Mouse (Mus musculus) forebrain, embryonic 13.5 days (tissue): ENCODE data around the gene Clec16a. TPM values are rescaled to one million over a fixed set of nuclear protein-coding genes. Genes with fewer than 3 reads are reported as not detected.

ENCODE experiments used
- ATAC-seq: fragments of 200-750 bp; cut with Nextera tagmentation; 2 replicates; pipeline ENCODE4 v1.8.0; 2017
- H3K27ac ChIP-seq: fragments of 300-500 bp; sonication (generic); 2 replicates; pipeline ENCODE4 v1.5.1; 2015; ENCODE audit warnings: inconsistent platforms, mild to moderate bottlenecking, moderate library complexity
- H3K27me3 ChIP-seq: fragments of 300-500 bp; sonication (generic); 2 replicates; pipeline ENCODE4 v1.6.1; 2015; ENCODE audit warnings: mild to moderate bottlenecking, inconsistent platforms
- H3K36me3 ChIP-seq: fragments of 300-500 bp; sonication (generic); 2 replicates; pipeline ENCODE4 v1.6.1; 2015; ENCODE audit warnings: mild to moderate bottlenecking, inconsistent platforms; ENCODE audit not compliant: poor library complexity, severe bottlenecking
- H3K4me1 ChIP-seq: fragments of 300-500 bp; sonication (generic); 2 replicates; pipeline ENCODE4 v1.6.1; 2015; ENCODE audit warnings: inconsistent platforms
- H3K4me2 ChIP-seq: fragments of 300-500 bp; sonication (generic); 2 replicates; pipeline ENCODE4 v1.6.1; 2015; ENCODE audit warnings: inconsistent platforms, mild to moderate bottlenecking, moderate library complexity
- H3K4me3 ChIP-seq: fragments of 300-500 bp; sonication (generic); 2 replicates; pipeline ENCODE4 v1.5.1; 2015; ENCODE audit warnings: mild to moderate bottlenecking, inconsistent platforms
- H3K9ac ChIP-seq: fragments of 300-500 bp; sonication (generic); 2 replicates; pipeline ENCODE4 v1.6.1; 2015; ENCODE audit warnings: mild to moderate bottlenecking, inconsistent platforms
- H3K9me3 ChIP-seq: fragments of 300-500 bp; sonication (generic); replicated peaks from 2 replicates; pipeline ENCODE4 v1.6.1; 2016; ENCODE audit warnings: inconsistent platforms
- WGBS: fragments of 180-500 bp; shearing (Covaris S2); methylation state at CpG from one replicate; pipeline ENCODE4 v1.1.7; 2015; 5-methylcytosine and 5-hydroxymethylcytosine counted together
- polyA plus RNA-seq: library from polyadenylated mRNA; unstranded; fragments of >200 nt; fragmentation: Nextera tagmentation; extraction: Ambion mirVana; gene quantifications from 2 replicates; pipeline ENCODE4 v1.2.1, GENCODE M21; 2015

The Clec16a gene
- 54.3 and 61.7 TPM in 2 replicates for polyA plus RNA-seq

- peak within 1 kb of the TSS; percentile 73 for H3K4me2 ChIP-seq
- no peaks in the 10 kb centered on the region for H3K9me3 ChIP-seq
- under 1% methylated on average over 58 of the region's 58 CpGs for WGBS
- H3K9ac ChIP-seq = peak within 1 kb of the TSS; percentile 91
- H3K27me3 ChIP-seq = no peaks in the 10 kb centered on the region
- H3K4me1 ChIP-seq = peaks cover 41% of the 10 kb centered on the region
- H3K4me3 ChIP-seq = peak within 1 kb of the TSS; percentile 90
- no peaks in the 10 kb centered on the region for H3K36me3 ChIP-seq
- peak; percentile 92 for ATAC-seq
- H3K27ac ChIP-seq = no peak within 1 kb of the TSS
Observed at GRCm38 (mm10) chr16:10544995-10545622, at the start of gene Clec16a. Gene Clec16a (plus strand): TSS chr16:10545339.

DNA sequence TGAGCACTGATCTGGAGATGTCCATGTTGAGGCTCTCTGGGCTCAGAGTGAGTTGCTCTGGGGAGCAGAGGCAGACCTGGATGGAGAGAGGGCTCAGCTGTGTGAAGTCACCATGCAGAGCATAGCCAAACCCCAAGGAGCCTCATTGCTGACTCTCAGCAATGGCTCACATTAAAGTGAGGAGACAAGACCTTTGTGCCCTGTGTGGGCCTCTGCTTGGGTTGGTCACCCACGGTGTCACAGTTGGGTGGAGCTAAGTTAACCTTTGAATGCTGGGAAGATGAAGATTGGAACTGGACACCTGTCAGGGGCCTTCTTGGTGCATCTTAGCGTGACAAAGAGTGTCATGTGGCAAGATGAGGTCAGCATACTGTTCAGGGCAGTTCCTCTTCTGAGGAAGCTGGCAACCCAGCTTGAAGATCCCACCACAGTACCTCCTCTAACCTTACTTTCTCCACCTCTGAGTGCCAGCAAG lies 49.3 kb upstream of the Clec16a start:
- Histone ChIP-seq H3K4me1 (no peaks in the 10 kb centered on the region), H3K27ac (no peak overlapping the region), H3K9ac (no peak overlapping the region), H3K4me3 (no peak overlapping the region), H3K36me3 (no peaks in the 10 kb centered on the region), H3K27me3 (no peaks in the 10 kb centered on the region), H3K9me3 (no peaks in the 10 kb centered on the region), H3K4me2 (no peak overlapping the region)
- 64% methylated on average over 2 of the region's 2 CpGs for WGBS
- ATAC-seq = no peak

DNA sequence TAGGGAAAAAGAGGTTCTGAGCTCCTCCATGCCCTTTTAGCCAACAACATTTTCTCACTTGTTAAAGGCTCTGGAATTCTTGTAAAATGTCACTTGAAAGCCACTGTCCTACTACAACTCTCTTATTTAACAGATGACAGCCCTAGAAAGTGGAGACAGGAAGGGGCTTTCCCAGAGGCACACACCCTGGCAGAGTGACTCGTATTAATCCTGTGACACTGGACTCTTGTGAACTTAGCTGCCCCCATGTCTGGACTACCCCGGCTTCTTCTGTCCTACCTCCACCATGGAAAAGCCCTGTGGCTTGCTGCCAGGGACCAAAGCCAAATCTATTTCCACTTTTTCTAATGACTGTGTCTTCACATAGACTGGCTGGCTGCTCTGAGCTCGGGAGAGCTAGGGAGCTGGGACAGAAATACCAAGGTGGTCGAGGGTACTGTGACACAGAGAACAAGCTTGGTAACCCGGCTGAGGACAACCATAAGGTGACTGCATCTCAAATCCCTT lies 47.0 kb upstream of the Clec16a start:
- no peak for ATAC-seq
- WGBS = 64% methylated on average over 5 of the region's 5 CpGs

GRCm38 (mm10) chr16:10499122-10499521 lies 46.0 kb upstream of the Clec16a start:
- H3K9me3 ChIP-seq = no peaks in the 10 kb centered on the region
- WGBS = 38% methylated on average over 1 of the region's 1 CpGs
- no peaks in the 10 kb centered on the region for H3K27me3 ChIP-seq
- no peak overlapping the region for H3K9ac ChIP-seq
- no peaks in the 10 kb centered on the region for H3K36me3 ChIP-seq
- H3K4me3 ChIP-seq = no peak overlapping the region
- no peak overlapping the region for H3K4me2 ChIP-seq
- no peaks in the 10 kb centered on the region for H3K4me1 ChIP-seq
- no peak overlapping the region for H3K27ac ChIP-seq
- no peak for ATAC-seq

More for the DNA sequence above, 47.0 kb upstream of the Clec16a start:
- Histone ChIP-seq H3K9me3 (no peaks in the 10 kb centered on the region), H3K27me3 (no peaks in the 10 kb centered on the region), H3K27ac (no peak overlapping the region), H3K4me3 (no peak overlapping the region), H3K36me3 (no peaks in the 10 kb centered on the region), H3K4me2 (no peak overlapping the region), H3K9ac (no peak overlapping the region), H3K4me1 (no peaks in the 10 kb centered on the region)

- 0 out of 2 replicates have a peak, but pooled peaks cover 2% of the 10 kb centered on the region for H3K27me3 ChIP-seq
- 12% methylated on average over 8 of the region's 8 CpGs for whole genome bisulfite sequencing
Observed at GRCm38 (mm10) chr16:10501865-10502264, 43.3 kb upstream of the Clec16a start.

GRCm38 (mm10) chr16:10503058-10503457 lies 42.1 kb upstream of the Clec16a start:
- Histone ChIP-seq H3K27ac (no peak overlapping the region), H3K36me3 (no peaks in the 10 kb centered on the region), H3K9me3 (no peaks in the 10 kb centered on the region), H3K4me1 (peaks cover 9% of the 10 kb centered on the region; the same call in 1 of the 2 replicates), H3K4me2 (no peak overlapping the region), H3K9ac (no peak overlapping the region), H3K27me3 (0 out of 2 replicates have a peak, but pooled peaks cover 2% of the 10 kb centered on the region), H3K4me3 (no peak overlapping the region)
- ATAC-seq = no peak
- WGBS = 63% methylated on average over 2 of the region's 2 CpGs

More at GRCm38 (mm10) chr16:10501865-10502264, 43.3 kb upstream of the Clec16a start:
- Histone ChIP-seq H3K4me2 (no peak overlapping the region), H3K9me3 (no peaks in the 10 kb centered on the region), H3K9ac (no peak overlapping the region), H3K4me3 (no peak overlapping the region), H3K4me1 (no peaks in the 10 kb centered on the region), H3K27ac (no peak overlapping the region), H3K36me3 (no peaks in the 10 kb centered on the region)
- ATAC-seq = no peak

DNA sequence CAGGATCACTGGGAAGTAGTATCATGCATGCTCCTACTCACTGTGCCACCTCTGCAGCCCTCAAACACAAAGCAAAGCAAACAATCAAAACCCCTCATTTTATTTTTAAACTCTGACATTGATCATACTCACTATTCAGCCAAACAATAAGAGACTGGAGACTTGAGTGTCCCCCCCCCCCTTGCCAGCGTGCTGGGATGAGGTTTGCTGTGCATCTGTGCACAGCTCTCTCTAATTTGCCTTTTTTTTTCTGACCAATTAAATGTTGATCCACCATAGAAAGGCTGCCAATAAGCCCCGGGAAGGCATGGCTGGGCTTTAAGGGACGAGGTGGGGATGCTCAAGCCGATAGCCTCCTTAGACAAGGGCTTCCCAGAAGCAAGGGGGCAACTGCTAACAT lies 37.7 kb upstream of the Clec16a start:
- Histone ChIP-seq H3K4me3 (no peak overlapping the region), H3K36me3 (no peaks in the 10 kb centered on the region), H3K4me2 (no peak overlapping the region), H3K27me3 (0 out of 2 replicates have a peak, but pooled peaks cover 2% of the 10 kb centered on the region), H3K4me1 (peaks cover 9% of the 10 kb centered on the region; the same call in 1 of the 2 replicates), H3K27ac (no peak overlapping the region), H3K9ac (no peak overlapping the region), H3K9me3 (no peaks in the 10 kb centered on the region)
- 10% methylated on average over 4 of the region's 4 CpGs for WGBS
- ATAC-seq = peak; percentile 51

- H3K36me3 ChIP-seq = no peaks in the 10 kb centered on the region
- H3K27me3 ChIP-seq = 0 out of 2 replicates have a peak, but pooled peaks cover 2% of the 10 kb centered on the region
- 77% methylated on average over 6 of the region's 6 CpGs for WGBS
- H3K4me1 ChIP-seq = peaks cover 9% of the 10 kb centered on the region; the same call in 1 of the 2 replicates
- H3K4me3 ChIP-seq = no peak overlapping the region
- no peaks in the 10 kb centered on the region for H3K9me3 ChIP-seq
- no peak overlapping the region for H3K4me2 ChIP-seq
- no peak overlapping the region for H3K9ac ChIP-seq
- no peak overlapping the region for H3K27ac ChIP-seq
- no peak for ATAC-seq
Observed at GRCm38 (mm10) chr16:10508691-10509090, 36.4 kb upstream of the Clec16a start.

- WGBS = 51% methylated on average over 14 of the region's 14 CpGs
- Histone ChIP-seq H3K9me3 (no peaks in the 10 kb centered on the region), H3K4me1 (peaks cover 9% of the 10 kb centered on the region; the same call in 1 of the 2 replicates), H3K4me2 (no peak overlapping the region), H3K27me3 (0 out of 2 replicates have a peak, but pooled peaks cover under 1% of the 10 kb centered on the region), H3K36me3 (no peaks in the 10 kb centered on the region), H3K4me3 (no peak overlapping the region), H3K9ac (no peak overlapping the region), H3K27ac (no peak overlapping the region)
- ATAC-seq = no peak
Observed at GRCm38 (mm10) chr16:10510477-10511133, 34.5 kb upstream of the Clec16a start.

DNA sequence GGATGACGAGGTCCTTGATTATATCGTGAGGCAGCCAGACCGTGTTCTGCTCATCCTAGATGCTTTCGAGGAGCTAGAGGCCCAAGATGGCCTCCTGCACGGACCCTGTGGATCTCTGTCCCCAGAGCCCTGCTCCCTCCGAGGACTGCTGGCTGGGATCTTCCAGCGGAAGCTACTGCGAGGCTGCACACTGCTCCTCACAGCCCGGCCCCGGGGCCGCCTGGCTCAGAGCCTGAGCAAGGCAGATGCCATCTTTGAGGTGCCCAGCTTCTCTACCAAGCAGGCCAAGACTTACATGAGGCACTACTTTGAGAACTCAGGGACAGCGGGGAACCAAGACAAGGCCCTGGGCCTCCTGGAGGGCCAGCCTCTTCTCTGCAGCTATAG lies 34.0 kb upstream of the Clec16a start:
- H3K27ac ChIP-seq = no peak overlapping the region
- H3K4me3 ChIP-seq = no peak overlapping the region
- 78% methylated on average over 12 of the region's 12 CpGs for WGBS

DNA sequence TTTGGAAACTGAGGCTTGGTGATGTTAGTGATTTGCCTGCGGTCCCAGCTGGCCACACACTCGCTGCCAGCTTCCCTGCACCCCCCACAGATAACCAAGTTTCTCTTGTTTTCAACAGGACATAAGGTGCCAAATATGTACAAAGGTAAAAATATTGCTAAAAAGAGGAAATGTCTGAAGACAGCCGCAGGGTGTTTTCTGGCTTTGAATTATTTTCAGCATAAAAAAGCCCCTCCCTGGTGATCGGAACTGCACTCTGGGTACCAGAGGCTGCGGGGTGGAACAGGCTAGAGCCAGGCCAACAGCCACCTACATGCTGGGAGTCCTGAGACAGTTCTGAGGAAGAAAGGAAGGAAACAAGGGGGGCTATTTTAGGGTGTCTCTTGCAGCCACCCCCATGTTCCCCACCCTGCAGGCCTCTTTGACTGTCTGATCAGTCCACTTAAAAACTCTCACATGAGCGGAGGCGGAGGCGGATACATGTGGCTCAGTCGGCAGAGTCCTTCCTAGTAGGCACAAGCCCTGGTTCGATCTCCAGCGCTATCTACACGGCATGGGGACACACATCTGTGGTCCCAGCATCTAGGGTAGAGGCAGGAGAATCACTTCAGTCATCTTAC lies 29.1 kb upstream of the Clec16a start:
- H3K36me3 ChIP-seq = no peaks in the 10 kb centered on the region
- no peak overlapping the region for H3K4me2 ChIP-seq
- H3K9me3 ChIP-seq = no peaks in the 10 kb centered on the region
- ATAC-seq = no peak
- H3K27me3 ChIP-seq = no peaks in the 10 kb centered on the region
- no peaks in the 10 kb centered on the region for H3K4me1 ChIP-seq
- no peak overlapping the region for H3K4me3 ChIP-seq
- no peak overlapping the region for H3K27ac ChIP-seq
- no peak overlapping the region for H3K9ac ChIP-seq
- 93% methylated on average over 12 of the region's 12 CpGs for WGBS

More for the DNA sequence above, 34.0 kb upstream of the Clec16a start:
- Histone ChIP-seq H3K9me3 (no peaks in the 10 kb centered on the region), H3K4me1 (peaks cover 9% of the 10 kb centered on the region; the same call in 1 of the 2 replicates), H3K4me2 (no peak overlapping the region), H3K36me3 (no peaks in the 10 kb centered on the region), H3K9ac (no peak overlapping the region), H3K27me3 (no peaks in the 10 kb centered on the region)
- ATAC-seq = no peak

DNA sequence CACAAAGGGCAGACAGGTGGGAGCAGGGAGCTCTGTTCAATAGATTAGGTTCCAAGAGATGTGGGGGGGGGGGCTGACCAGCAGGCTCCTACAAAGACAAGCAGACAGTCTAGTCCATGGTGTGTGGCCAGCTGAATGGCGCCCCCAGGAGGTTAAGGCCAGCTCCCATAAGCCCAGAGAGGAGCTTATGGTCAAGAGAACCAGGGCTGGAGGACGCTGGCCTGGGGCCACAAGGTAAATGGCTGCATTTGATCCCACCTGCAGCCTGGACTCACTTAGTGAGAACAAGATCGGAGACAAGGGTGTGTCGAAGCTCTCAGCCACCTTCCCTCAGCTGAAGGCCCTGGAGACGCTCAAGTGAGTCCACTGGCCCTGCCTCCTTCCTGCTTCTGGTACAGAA lies 27.1 kb upstream of the Clec16a start:
- no peak for ATAC-seq
- H3K4me3 ChIP-seq = no peak overlapping the region
- H3K4me2 ChIP-seq = no peak overlapping the region
- WGBS = 65% methylated on average over 5 of the region's 5 CpGs
- H3K4me1 ChIP-seq = no peaks in the 10 kb centered on the region
- H3K27ac ChIP-seq = no peak overlapping the region
- no peaks in the 10 kb centered on the region for H3K36me3 ChIP-seq
- H3K9me3 ChIP-seq = no peaks in the 10 kb centered on the region
- no peak overlapping the region for H3K9ac ChIP-seq
- H3K27me3 ChIP-seq = no peaks in the 10 kb centered on the region
